ENCODE assay signal across 13 mouse cellular contexts in the genomic region with DNA sequence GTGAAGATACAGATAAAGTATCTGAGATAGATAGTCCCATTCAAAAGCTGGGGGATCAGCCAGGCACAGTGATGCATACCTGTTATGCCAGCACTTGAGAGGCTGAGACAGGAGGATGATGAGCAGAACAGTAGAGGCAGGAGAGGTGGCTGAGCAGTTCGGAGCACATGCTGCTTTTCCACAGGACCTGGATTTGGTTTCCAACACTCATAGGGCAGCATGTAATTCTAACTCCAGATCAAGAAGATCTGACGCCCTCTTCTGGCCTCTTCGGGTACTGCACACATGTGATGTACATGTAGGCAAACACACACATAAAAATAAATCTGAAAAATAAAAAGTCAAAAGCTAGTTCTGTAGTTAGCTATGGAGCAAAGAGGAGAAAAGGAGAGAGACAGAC.
A peak's percentile ranks its signal among the peaks of the same experiment; 100 is the strongest.
DNase-seq lines count a peak whose midpoint lies in the region; ATAC-seq and TF ChIP-seq lines count a peak whose summit lies in the region.
"Had no signal": no experiment of that assay in that cellular context is flagged by ENCODE, and none has a peak within 500 bp of the region (broad histone marks: within the 10 kb centered on the region; RNA-seq: fewer than 3 reads in every experiment).

No protein-coding gene starts in this region.

- H3K9me3 ChIP-seq in hindbrain, postnatal 0 days (ENCODE audit: low read length), result no peaks in the 10 kb centered on the region
- H3K9me3 ChIP-seq in hindbrain, embryonic 14.5 days (ENCODE audit: control insufficient read depth, low read length), result no peaks in the 10 kb centered on the region
- H3K9me3 ChIP-seq in midbrain, postnatal 0 days (ENCODE audit: low read length), result no peaks in the 10 kb centered on the region
- no peaks in the 10 kb centered on the region for H3K9me3 ChIP-seq in midbrain, embryonic 16.5 days (replicated peaks; ENCODE audit: control insufficient read depth, low read length, poor library complexity, severe bottlenecking)
- H3K9me3 ChIP-seq: hindbrain, embryonic 13.5 days; limb, embryonic 13.5 days had no signal

- H3K4me3 ChIP-seq in hindbrain, postnatal 0 days (ENCODE audit: low read length), result no peak overlapping the region
- no peak overlapping the region for H3K4me3 ChIP-seq in hindbrain, embryonic 14.5 days (replicated peaks; ENCODE audit: low read length)
- H3K4me3 ChIP-seq in midbrain, postnatal 0 days (ENCODE audit: low read depth, low read length), result no peak overlapping the region
- no peak overlapping the region for H3K4me3 ChIP-seq in midbrain, embryonic 16.5 days (ENCODE audit: low read depth, low read length)
- H3K4me3 ChIP-seq in testis, adult 2 months (ENCODE audit: control insufficient read depth, low read depth, low read length), result no peak overlapping the region
- H3K4me3 ChIP-seq: hindbrain, embryonic 13.5 days; limb, embryonic 13.5 days had no signal

- WGBS in hindbrain, postnatal 0 days, result 81% methylated on average over 3 of the region's 3 CpGs
- 81% methylated on average over 3 of the region's 3 CpGs for WGBS in hindbrain, embryonic 14.5 days
- WGBS in midbrain, postnatal 0 days, result 77% methylated on average over 3 of the region's 3 CpGs
- WGBS in midbrain, embryonic 16.5 days, result 74% methylated on average over 3 of the region's 3 CpGs

- H3K4me1 ChIP-seq in hindbrain, postnatal 0 days (ENCODE audit: insufficient read depth, low read length), result no peaks in the 10 kb centered on the region
- H3K4me1 ChIP-seq in hindbrain, embryonic 14.5 days (replicated peaks; ENCODE audit: control insufficient read depth, insufficient read depth, low read length), result no peaks in the 10 kb centered on the region
- H3K4me1 ChIP-seq in midbrain, postnatal 0 days (ENCODE audit: insufficient read depth, low read length), result no peaks in the 10 kb centered on the region
- H3K4me1 ChIP-seq in midbrain, embryonic 16.5 days (ENCODE audit: control insufficient read depth, insufficient read depth, low read length), result no peaks in the 10 kb centered on the region
- H3K4me1 ChIP-seq in testis, adult 2 months (ENCODE audit: control insufficient read depth, insufficient read depth, low read length), result no peaks in the 10 kb centered on the region
- H3K4me1 ChIP-seq: hindbrain, embryonic 13.5 days; limb, embryonic 13.5 days had no signal

- no peak for ATAC-seq in hindbrain, postnatal 0 days
- ATAC-seq in hindbrain, embryonic 14.5 days (ENCODE audit: low FRiP score), result no peak
- ATAC-seq in midbrain, postnatal 0 days (ENCODE audit: low FRiP score), result no peak
- no peak for ATAC-seq in midbrain, embryonic 16.5 days
- ATAC-seq: Patski had no signal

- no peak overlapping the region for H3K9ac ChIP-seq in hindbrain, postnatal 0 days (replicated peaks; ENCODE audit: low read length)
- H3K9ac ChIP-seq in hindbrain, embryonic 14.5 days, result no peak overlapping the region
- no peak overlapping the region for H3K9ac ChIP-seq in midbrain, postnatal 0 days (replicated peaks; ENCODE audit: low read length, poor library complexity, severe bottlenecking)
- H3K9ac ChIP-seq in midbrain, embryonic 16.5 days (ENCODE audit: low read depth, low read length), result no peak overlapping the region
- H3K9ac ChIP-seq: hindbrain, embryonic 13.5 days; limb, embryonic 13.5 days had no signal

- no peaks in the 10 kb centered on the region for H3K36me3 ChIP-seq in hindbrain, postnatal 0 days (ENCODE audit: insufficient read depth, low read length)
- no peaks in the 10 kb centered on the region for H3K36me3 ChIP-seq in hindbrain, embryonic 14.5 days (replicated peaks; ENCODE audit: control insufficient read depth, insufficient read depth)
- H3K36me3 ChIP-seq in midbrain, postnatal 0 days (ENCODE audit: insufficient read depth, low read length), result no peaks in the 10 kb centered on the region
- H3K36me3 ChIP-seq in midbrain, embryonic 16.5 days (ENCODE audit: control insufficient read depth, insufficient read depth, low read length), result no peaks in the 10 kb centered on the region
- no peaks in the 10 kb centered on the region for H3K36me3 ChIP-seq in testis, adult 2 months (ENCODE audit: control insufficient read depth, insufficient read depth, low read length)
- H3K36me3 ChIP-seq: hindbrain, embryonic 13.5 days; limb, embryonic 13.5 days had no signal

- H3K4me2 ChIP-seq in hindbrain, postnatal 0 days (ENCODE audit: low read depth, low read length), result no peak overlapping the region
- H3K4me2 ChIP-seq in hindbrain, embryonic 14.5 days (replicated peaks), result no peak overlapping the region
- no peak overlapping the region for H3K4me2 ChIP-seq in midbrain, postnatal 0 days (ENCODE audit: low read depth, low read length, poor library complexity, severe bottlenecking)
- no peak overlapping the region for H3K4me2 ChIP-seq in midbrain, embryonic 16.5 days (ENCODE audit: low read length)
- H3K4me2 ChIP-seq: hindbrain, embryonic 13.5 days; limb, embryonic 13.5 days had no signal

- no peak overlapping the region for H3K27ac ChIP-seq in hindbrain, postnatal 0 days
- no peak overlapping the region for H3K27ac ChIP-seq in hindbrain, embryonic 14.5 days
- no peak overlapping the region for H3K27ac ChIP-seq in midbrain, postnatal 0 days (ENCODE audit: low read depth, low read length)
- no peak overlapping the region for H3K27ac ChIP-seq in midbrain, embryonic 16.5 days (ENCODE audit: low read length)
- no peak overlapping the region for H3K27ac ChIP-seq in testis, adult 2 months (ENCODE audit: control insufficient read depth, insufficient read depth, low read depth, low read length)
- H3K27ac ChIP-seq: hindbrain, embryonic 13.5 days; limb, embryonic 13.5 days had no signal

- TF ChIP-seq POLR2A in testis, adult 2 months (IDR thresholded peaks at IDR 0.05; ENCODE audit: control insufficient read depth, low read depth, low read length), result no peak

- DNase-seq in hindbrain, postnatal 0 days (ENCODE audit: low spot score), result no peak
- no peak for DNase-seq in hindbrain, embryonic 14.5 days (ENCODE audit: low spot score)
- DNase-seq in midbrain, postnatal 0 days (ENCODE audit: low spot score), result no peak
- DNase-seq in ZHBTc4 (ENCODE audit: low read depth, low spot score), result peak; percentile 69
- no peak for DNase-seq in frontal cortex, postnatal 36 days (ENCODE audit: low spot score in 2 of 2)
- DNase-seq: cerebellum, adult 9-10 months; heart, adult 18-20 months; layer of hippocampus, adult 9-11 months had no signal

- peak; percentile 38; the same call in 1 of the 2 replicates for TF ChIP-seq CTCF in hindbrain, postnatal 0 days (IDR thresholded peaks at IDR 0.05; ENCODE audit: low read depth)
- peak; percentile 44 for TF ChIP-seq CTCF in midbrain, postnatal 0 days (IDR thresholded peaks at IDR 0.05)
- peak; percentile 42; the same call in 1 of the 2 replicates for TF ChIP-seq CTCF in testis, adult 2 months (IDR thresholded peaks at IDR 0.05; ENCODE audit: control insufficient read depth, insufficient read depth, insufficient replicate concordance, low read depth, low read length)

- no peaks in the 10 kb centered on the region for H3K27me3 ChIP-seq in hindbrain, postnatal 0 days (ENCODE audit: insufficient read depth, low read length)
- H3K27me3 ChIP-seq in hindbrain, embryonic 14.5 days (ENCODE audit: control insufficient read depth, insufficient read depth, low read length), result no peaks in the 10 kb centered on the region
- H3K27me3 ChIP-seq in midbrain, postnatal 0 days (ENCODE audit: insufficient read depth, low read length), result no peaks in the 10 kb centered on the region
- no peaks in the 10 kb centered on the region for H3K27me3 ChIP-seq in midbrain, embryonic 16.5 days (ENCODE audit: control insufficient read depth, insufficient read depth, low read depth, low read length)
- H3K27me3 ChIP-seq in testis, adult 2 months (ENCODE audit: control insufficient read depth, insufficient read depth, low read length), result no peaks in the 10 kb centered on the region
- H3K27me3 ChIP-seq: hindbrain, embryonic 13.5 days; limb, embryonic 13.5 days; Patski had no signal
